Mouse (Mus musculus): ENCODE data around the gene Stxbp3.
"Not testable (repeated sequence)": the region's sequence is repeated elsewhere in the genome, so short reads cannot be mapped to it uniquely, and the experiment has no call there.

Gene Stxbp3

DNA sequence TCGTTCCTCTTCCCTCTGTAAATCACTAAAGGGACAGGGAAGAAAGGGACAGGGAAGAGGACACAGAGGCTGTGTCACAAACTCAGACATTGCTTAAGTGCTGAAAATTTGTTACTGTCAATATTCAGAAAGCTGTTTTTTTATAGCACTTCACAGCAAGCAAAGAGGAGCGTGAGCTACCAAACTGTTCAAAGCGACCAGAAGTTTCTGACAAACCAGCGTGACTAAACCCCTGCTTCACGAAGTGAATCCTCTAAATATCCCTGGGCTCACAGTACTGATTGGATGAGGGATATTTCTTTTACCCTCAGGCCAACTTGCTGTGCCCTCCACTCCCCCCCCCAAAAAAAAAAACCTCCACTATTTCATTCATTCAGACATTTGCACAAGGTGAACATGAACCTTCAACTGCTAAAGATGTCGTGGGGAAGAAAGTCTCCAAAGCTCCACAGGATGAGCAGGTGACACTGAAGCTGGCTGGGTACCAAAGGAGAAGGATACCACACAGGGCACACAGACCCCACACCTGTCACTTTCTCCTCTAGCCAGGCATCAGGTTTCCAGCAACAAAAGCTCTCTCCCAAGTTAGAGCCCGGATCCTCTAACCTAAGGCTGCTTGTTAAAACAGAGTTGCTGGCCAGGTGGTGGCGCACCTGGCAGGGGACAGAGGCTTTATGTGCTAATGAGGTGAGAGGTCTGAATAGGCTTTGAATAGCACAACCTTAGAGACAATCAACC, 16.2 kb upstream of the Stxbp3 start:
- peak; percentile 52 to 70 for DNase-seq

DNA sequence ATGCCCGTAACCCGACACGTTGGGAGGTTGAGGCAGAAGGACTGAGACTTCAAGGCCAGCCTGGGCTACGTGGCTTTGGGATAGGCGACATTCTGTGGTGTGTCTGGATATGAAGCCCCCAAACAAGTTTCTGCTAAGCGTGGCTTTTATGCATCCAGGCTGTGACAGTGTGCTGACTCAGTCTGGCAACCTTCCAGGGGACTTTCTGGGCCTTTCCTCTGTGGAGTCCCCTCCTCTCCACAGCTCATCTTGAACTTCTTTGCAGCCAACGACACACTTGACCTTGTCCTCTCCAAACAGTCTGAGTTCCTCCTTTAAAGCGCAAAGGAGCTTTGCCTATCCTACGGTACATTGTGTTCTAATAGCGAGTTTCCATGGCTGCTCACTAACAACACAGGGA, 15.5 kb upstream of the Stxbp3 start:
- DNase-seq: peak; percentile 58 to 67

DNA sequence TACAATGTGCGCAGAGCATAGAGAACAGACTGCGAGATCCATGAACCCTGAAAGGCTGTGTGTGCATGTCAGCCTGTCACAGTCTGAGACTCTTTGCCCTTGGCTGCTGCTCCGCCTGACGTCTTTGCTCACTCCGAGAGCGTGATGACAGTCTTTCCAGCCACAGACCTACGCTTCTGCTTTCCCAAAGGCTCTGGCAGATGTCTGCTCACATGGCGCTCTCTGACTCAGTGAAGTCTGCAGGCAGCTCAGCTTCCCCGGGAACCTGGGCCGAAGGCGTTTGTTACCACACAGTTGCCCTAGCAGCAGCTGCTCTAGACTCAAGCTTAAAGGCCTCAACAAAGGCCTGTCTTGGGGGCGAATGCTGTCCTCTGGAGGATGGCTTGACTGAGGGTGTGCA, 15.0 kb upstream of the Stxbp3 start:
- no peak for DNase-seq

DNA sequence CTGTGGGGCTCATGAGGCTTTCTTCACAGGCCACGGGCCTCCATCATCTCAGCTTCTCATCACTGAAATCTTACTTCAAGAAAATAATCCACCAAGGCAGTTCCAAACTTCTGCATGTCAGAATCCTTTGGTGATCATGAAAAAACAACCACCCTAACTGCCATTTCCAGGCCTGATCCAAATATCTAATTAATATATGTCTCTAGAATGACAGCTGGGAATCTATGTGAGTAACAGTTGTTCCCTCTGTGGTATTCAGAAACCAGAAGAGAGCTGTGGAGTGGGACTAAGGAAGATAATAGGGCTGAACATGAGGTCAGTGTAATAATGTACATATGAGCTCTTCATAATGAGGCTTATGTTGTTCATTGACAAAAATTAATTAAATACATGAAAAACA, 12.9 kb upstream of the Stxbp3 start:
- no peak for DNase-seq

DNA sequence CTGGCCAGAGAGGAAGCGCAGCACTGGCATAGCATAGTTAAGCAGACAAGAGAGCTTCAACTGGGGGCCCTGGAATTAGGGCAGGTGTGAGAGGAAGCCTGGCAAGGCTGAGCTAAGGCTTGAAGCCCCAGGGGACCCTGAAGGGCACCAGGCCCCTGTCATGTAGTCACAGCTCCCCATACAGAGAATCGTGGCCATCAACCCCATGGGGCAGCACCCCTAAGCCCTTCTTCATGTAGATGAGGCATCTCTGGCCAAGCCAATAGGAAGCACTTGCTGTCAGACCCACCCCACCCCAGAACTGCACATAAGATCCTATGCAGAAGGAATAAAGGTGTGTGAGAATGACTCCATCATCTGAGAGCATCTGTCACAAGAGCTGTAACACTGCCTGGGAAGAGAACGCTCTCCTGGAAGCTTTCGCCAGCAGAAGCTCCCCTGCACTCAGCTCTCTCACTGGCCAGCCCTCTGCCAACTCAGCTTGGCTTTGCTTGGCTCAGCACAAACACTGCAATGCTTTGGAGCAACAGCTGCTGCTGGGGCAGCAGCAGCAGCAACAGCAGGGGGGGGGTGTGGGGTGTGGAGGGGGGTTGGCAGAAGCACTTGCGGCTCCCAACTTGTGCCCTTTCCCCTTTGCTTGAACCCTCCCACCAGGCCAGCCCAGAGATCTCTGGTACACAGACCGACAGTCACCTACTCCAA, 11.8 kb upstream of the Stxbp3 start:
- peak; percentile 23 to 51 for DNase-seq

DNA sequence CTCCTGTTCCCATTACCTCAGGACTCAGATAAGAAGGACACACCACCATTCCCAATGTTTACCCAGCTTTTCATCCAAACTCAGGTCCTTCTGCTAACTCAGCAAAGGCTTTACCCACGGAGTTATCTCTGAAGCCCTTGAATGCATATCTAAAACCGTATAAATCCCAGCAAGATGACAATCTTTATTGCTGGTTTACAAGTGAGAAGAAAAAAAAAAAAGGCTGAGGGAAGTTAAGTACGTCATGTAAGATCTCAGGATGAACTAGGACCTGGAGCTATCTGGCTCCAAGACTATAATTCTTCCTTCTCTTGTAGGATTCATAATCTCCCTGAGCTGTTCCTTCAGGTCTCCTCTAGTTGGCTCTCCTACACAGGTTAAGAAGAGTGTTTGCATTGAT, 11.2 kb upstream of the Stxbp3 start:
- no peak for DNase-seq

DNA sequence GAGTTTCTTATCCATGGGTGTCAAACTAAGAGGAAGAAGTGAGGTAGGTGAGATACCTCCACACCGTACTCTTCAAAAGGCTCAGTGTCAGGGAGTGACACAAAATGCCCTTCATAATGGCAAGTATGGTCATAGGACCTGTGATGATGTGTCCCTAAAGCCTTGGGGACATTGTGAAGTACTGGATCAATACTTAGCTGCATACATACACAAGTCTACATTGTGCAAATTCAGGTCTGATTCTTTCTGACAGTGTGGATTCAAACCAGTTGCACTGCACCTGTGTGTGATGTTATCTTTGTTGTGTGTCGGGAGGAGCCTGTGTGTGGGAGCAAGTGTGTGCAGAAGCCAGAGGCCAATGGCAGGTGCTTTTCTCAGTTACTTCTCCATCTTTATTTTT, 10.7 kb upstream of the Stxbp3 start:
- DNase-seq: no peak

- DNase-seq: peak; percentile 59 to 60
These were observed 10.2 kb upstream of the Stxbp3 start for GRCm38 (mm10) chr3:108850506-108850905.

DNA sequence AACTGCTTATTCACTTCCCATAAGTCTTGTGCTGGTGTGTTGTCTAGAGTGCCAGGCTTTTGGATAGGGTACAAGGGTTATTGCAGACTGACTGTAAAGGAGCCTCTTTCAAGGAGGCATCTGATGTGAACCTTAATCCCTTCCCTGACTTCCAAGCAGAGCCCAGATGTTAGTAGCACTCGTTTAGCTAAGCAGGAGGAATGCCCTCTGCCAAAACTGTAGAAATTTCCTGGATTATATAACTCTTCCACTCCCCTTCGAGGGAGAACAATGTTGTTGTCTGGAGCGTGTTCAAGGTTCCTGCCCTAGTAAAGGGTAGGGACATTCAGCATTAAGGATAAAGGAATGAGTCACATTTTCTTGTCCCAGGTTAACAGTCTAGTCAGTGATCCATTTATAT, 6.3 kb upstream of the Stxbp3 start:
- no peak for DNase-seq

GRCm38 (mm10) chr3:108844521-108844920, 4.2 kb upstream of the Stxbp3 start:
- DNase-seq: peak; percentile 73

GRCm38 (mm10) chr3:108844026-108844425, 3.7 kb upstream of the Stxbp3 start:
- no peak for DNase-seq

- DNase-seq: no peak
These were observed 359 bp upstream of the Stxbp3 start for GRCm38 (mm10) chr3:108840716-108841054.

DNA sequence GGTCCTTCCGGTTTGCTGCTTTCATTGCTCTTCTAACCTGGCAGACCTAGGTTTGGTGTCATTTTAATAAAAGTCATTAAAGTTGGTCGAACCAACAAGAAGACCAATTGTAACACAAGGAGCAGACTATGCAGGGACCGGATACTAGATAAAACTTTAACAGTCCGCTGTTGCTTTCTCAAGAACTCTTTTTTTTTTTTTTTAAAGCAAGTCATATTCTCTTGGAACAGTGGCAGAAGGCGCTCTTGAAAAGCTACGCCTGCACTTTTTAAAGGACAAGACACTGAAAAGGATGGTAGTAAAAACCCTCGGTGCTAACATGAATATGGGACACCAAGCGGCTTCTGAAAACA, 703 bp downstream of the Stxbp3 start:
- DNase-seq: no peak

DNA sequence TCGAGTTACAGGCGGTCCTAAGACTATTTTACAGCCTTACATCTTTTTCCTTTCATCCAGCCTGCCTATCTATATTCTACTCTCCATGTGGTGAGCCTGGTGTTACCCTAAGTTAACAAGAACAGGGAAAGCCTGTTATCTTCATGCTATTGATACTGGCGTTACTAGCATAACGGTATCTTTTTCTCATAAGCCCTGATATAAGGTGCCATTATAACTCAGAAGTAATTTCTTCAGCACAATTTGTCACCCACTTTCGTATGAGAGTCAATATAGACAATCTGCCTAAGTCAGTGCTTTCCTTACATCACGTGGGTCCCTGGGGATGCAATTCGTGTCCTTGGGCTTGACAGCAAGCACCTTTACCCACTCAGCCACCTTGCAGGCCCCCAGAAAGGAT, 1.3 kb downstream of the Stxbp3 start:
- no peak for DNase-seq

GRCm38 (mm10) chr3:108836931-108837330, 3.4 kb downstream of the Stxbp3 start:
- no peak for DNase-seq

GRCm38 (mm10) chr3:108833717-108834116, 6.6 kb downstream of the Stxbp3 start:
- not testable (repeated sequence) for DNase-seq

DNA sequence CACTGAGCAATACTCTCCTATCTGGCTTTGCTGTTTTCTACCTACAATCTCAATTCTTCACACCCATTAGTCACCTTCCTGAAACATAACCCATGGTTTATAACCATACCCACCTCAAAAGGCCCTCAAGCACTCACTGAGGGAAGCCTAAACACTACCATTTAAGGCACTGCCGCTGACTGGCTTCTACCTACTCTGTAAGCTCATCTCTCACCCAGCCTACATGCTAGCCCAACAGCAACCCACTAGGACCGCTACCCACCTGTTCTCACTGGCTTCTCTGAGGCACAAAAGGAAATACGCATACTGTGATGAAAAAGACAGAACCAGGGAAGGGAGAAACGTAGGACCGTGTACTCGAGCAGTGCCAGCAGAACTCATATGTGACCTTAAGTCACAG, 8.6 kb downstream of the Stxbp3 start:
- DNase-seq: no peak

DNA sequence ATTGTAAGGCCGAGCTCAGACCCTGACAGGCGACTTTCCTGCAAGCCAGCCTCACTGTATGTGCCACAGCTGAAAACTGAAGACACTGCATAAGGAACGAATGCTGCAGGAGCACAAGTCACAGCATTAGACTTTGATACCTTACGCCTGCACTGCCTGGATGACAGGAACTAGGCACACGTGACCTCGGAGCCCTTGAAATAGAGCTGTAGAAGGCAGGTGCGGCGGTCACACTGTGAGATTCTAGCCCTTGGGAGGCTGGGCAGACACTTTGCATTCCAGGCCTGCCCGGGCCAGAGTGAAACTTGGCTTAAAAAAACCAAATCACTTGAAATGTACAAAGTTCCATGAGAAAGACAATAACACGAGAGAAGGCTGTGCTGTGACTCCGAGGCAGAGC, 9.8 kb downstream of the Stxbp3 start:
- DNase-seq: peak; percentile 81 to 91

- DNase-seq: no peak
These were observed 24.7 kb downstream of the Stxbp3 start for GRCm38 (mm10) chr3:108815631-108816030.

GRCm38 (mm10) chr3:108810747-108811263, 29.5 kb downstream of the Stxbp3 start:
- DNase-seq: no peak

GRCm38 (mm10) chr3:108805622-108806021, 34.7 kb downstream of the Stxbp3 start:
- no peak for DNase-seq

- DNase-seq: no peak
These were observed 42.0 kb downstream of the Stxbp3 start for GRCm38 (mm10) chr3:108798375-108798774.

DNA sequence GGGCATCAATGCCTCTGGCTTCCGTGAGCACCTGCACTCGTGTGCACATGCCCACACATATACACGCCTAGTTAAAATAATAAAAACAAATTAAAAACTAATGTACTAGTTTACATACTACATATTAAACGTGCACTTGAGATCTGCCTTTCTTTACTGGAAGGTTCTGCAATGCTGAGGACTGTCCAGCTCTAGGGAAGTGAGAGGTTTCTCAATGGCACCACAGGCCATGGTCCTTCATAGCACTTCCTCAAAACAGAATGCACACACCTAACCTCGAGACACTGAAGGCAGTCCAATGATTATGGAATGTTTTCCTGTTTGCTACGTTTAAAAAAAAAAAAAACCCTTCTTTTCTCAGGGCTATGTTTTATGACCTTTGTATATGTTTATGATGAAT, 42.6 kb downstream of the Stxbp3 start:
- no peak for DNase-seq

GRCm38 (mm10) chr3:108796386-108796785, 43.9 kb downstream of the Stxbp3 start:
- DNase-seq: no peak

All from kidney, postnatal 25 days (tissue).